Mouse (Mus musculus): Measurements from ENCODE around the gene Minos1. TPM values are rescaled to one million over a fixed set of nuclear protein-coding genes. Genes with fewer than 3 reads are reported as not detected.

Gene Minos1
- polyA plus RNA-seq, 1 experiment: 18.0 TPM

GRCm38 (mm10) chr4:139164082-139164481, 33.2 kb upstream of the Minos1 start:
- Histone ChIP-seq H3K4me3 (ENCODE audit: extremely low read depth, insufficient read depth, insufficient read length) (no peak overlapping the region), H3K27me3 (ENCODE audit: control insufficient read depth, insufficient read depth, low read length) (no peaks in the 10 kb centered on the region), H3K36me3 (ENCODE audit: control insufficient read depth, insufficient read depth, low read length) (no peaks in the 10 kb centered on the region), H3K27ac (ENCODE audit: insufficient read depth, low read length) (no peak overlapping the region), H3K4me1 (ENCODE audit: control insufficient read depth, insufficient read depth, insufficient read length) (peaks cover 5% of the 10 kb centered on the region; the same call in 1 of the 2 replicates)
- TF ChIP-seq CTCF (IDR thresholded peaks at IDR 0.05; ENCODE audit: extremely low read depth, insufficient read depth, insufficient read length, insufficient replicate concordance): no peak
- no peak for TF ChIP-seq POLR2A (IDR thresholded peaks at IDR 0.05; ENCODE audit: low read depth, low read length)
- 88% methylated on average over 6 of the region's 6 CpGs for WGBS
- no peak for DNase-seq (ENCODE audit: low read depth in 1 of 2, low spot score in 2 of 2)

GRCm38 (mm10) chr4:139161076-139161475, 30.2 kb upstream of the Minos1 start:
- Histone ChIP-seq H3K4me1 (ENCODE audit: control insufficient read depth, insufficient read depth, insufficient read length) (no peaks in the 10 kb centered on the region), H3K36me3 (ENCODE audit: control insufficient read depth, insufficient read depth, low read length) (no peaks in the 10 kb centered on the region), H3K27ac (ENCODE audit: insufficient read depth, low read length) (no peak overlapping the region), H3K27me3 (ENCODE audit: control insufficient read depth, insufficient read depth, low read length) (no peaks in the 10 kb centered on the region), H3K4me3 (ENCODE audit: extremely low read depth, insufficient read depth, insufficient read length) (no peak overlapping the region)
- TF ChIP-seq POLR2A (IDR thresholded peaks at IDR 0.05; ENCODE audit: low read depth, low read length) (no peak), CTCF (IDR thresholded peaks at IDR 0.05; ENCODE audit: extremely low read depth, insufficient read depth, insufficient read length, insufficient replicate concordance) (no peak)
- no peak for DNase-seq (ENCODE audit: low read depth in 1 of 2, low spot score in 2 of 2)
- WGBS: 48% methylated on average over 2 of the region's 2 CpGs

GRCm38 (mm10) chr4:139158350-139158749, 27.4 kb upstream of the Minos1 start:
- DNase-seq (ENCODE audit: low read depth in 1 of 2, low spot score in 2 of 2): no peak
- Histone ChIP-seq H3K27me3 (ENCODE audit: control insufficient read depth, insufficient read depth, low read length) (no peaks in the 10 kb centered on the region), H3K4me3 (ENCODE audit: extremely low read depth, insufficient read depth, insufficient read length) (no peak overlapping the region), H3K36me3 (ENCODE audit: control insufficient read depth, insufficient read depth, low read length) (no peaks in the 10 kb centered on the region), H3K4me1 (ENCODE audit: control insufficient read depth, insufficient read depth, insufficient read length) (no peaks in the 10 kb centered on the region), H3K27ac (ENCODE audit: insufficient read depth, low read length) (no peak overlapping the region)
- 80% methylated on average over 14 of the region's 14 CpGs for WGBS
- TF ChIP-seq POLR2A (IDR thresholded peaks at IDR 0.05; ENCODE audit: low read depth, low read length) (no peak), CTCF (IDR thresholded peaks at IDR 0.05; ENCODE audit: extremely low read depth, insufficient read depth, insufficient read length, insufficient replicate concordance) (no peak)

DNA sequence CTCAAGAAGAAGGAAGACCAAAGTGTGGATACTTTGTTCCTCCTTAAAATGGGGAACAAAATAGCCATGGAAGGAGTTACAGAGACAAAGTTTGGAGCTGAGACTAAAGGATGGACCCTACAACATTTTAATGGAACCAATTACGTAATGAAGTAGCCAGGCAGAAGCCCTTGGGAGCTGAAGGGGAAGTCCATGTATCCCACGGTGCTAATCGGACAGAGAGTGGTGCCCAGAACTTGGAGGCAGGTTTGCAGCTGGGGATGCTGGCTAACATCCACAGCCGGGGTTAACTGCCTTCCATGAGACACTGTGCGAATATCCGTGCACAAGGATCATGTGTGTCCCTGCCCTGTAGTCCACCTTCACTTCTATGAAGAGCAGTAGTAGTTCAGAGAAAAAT, 25.6 kb upstream of the Minos1 start:
- H3K27me3 ChIP-seq (ENCODE audit: control insufficient read depth, insufficient read depth, low read length): no peaks in the 10 kb centered on the region
- H3K4me3 ChIP-seq (ENCODE audit: extremely low read depth, insufficient read depth, insufficient read length): no peak overlapping the region
- no peaks in the 10 kb centered on the region for H3K36me3 ChIP-seq (ENCODE audit: control insufficient read depth, insufficient read depth, low read length)
- 84% methylated on average over 6 of the region's 6 CpGs for WGBS
- TF ChIP-seq POLR2A (IDR thresholded peaks at IDR 0.05; ENCODE audit: low read depth, low read length): no peak
- TF ChIP-seq CTCF (IDR thresholded peaks at IDR 0.05; ENCODE audit: extremely low read depth, insufficient read depth, insufficient read length, insufficient replicate concordance): no peak
- H3K27ac ChIP-seq (ENCODE audit: insufficient read depth, low read length): no peak overlapping the region
- H3K4me1 ChIP-seq (ENCODE audit: control insufficient read depth, insufficient read depth, insufficient read length): no peaks in the 10 kb centered on the region
- no peak for DNase-seq (ENCODE audit: low read depth in 1 of 2, low spot score in 2 of 2)

GRCm38 (mm10) chr4:139154576-139155307, 23.8 kb upstream of the Minos1 start:
- Histone ChIP-seq H3K27me3 (ENCODE audit: control insufficient read depth, insufficient read depth, low read length) (no peaks in the 10 kb centered on the region), H3K27ac (ENCODE audit: insufficient read depth, low read length) (0 out of 2 replicates have a peak overlapping the region, but pooled peaks have one; percentile 10), H3K36me3 (ENCODE audit: control insufficient read depth, insufficient read depth, low read length) (no peaks in the 10 kb centered on the region), H3K4me3 (ENCODE audit: extremely low read depth, insufficient read depth, insufficient read length) (no peak overlapping the region), H3K4me1 (ENCODE audit: control insufficient read depth, insufficient read depth, insufficient read length) (no peaks in the 10 kb centered on the region)
- TF ChIP-seq POLR2A (IDR thresholded peaks at IDR 0.05; ENCODE audit: low read depth, low read length) (no peak), CTCF (IDR thresholded peaks at IDR 0.05; ENCODE audit: extremely low read depth, insufficient read depth, insufficient read length, insufficient replicate concordance) (no peak)
- WGBS: 83% methylated on average over 20 of the region's 20 CpGs
- no peak for DNase-seq (ENCODE audit: low read depth in 1 of 2, low spot score in 2 of 2)

DNA sequence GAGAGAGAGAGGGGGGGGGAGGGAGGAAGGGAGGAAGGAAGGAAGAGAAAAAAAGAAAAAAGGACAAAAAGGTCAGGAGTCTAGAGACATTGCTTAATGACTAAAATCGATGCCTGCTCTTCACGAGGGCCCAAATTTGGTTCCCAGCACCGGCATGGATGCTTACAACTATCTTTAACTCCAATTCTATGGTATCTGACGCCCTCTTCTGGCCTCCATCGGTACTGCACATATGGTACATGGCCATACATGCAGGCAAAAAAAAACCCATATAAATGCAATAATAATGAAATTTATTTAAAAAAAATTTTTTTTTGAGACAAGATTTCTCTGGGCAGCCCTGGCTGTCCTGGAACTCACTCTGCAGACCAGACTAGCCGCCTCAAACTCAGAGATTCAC, 20.5 kb upstream of the Minos1 start:
- TF ChIP-seq CTCF (IDR thresholded peaks at IDR 0.05; ENCODE audit: extremely low read depth, insufficient read depth, insufficient read length, insufficient replicate concordance) (no peak), POLR2A (IDR thresholded peaks at IDR 0.05; ENCODE audit: low read depth, low read length) (no peak)
- Histone ChIP-seq H3K27ac (ENCODE audit: insufficient read depth, low read length) (no peak overlapping the region), H3K4me1 (ENCODE audit: control insufficient read depth, insufficient read depth, insufficient read length) (no peaks in the 10 kb centered on the region), H3K36me3 (ENCODE audit: control insufficient read depth, insufficient read depth, low read length) (no peaks in the 10 kb centered on the region), H3K27me3 (ENCODE audit: control insufficient read depth, insufficient read depth, low read length) (no peaks in the 10 kb centered on the region), H3K4me3 (ENCODE audit: extremely low read depth, insufficient read depth, insufficient read length) (no peak overlapping the region)
- DNase-seq (ENCODE audit: low read depth in 1 of 2, low spot score in 2 of 2): no peak
- 78% methylated on average over 6 of the region's 6 CpGs for WGBS

- no peak overlapping the region for H3K27ac ChIP-seq (ENCODE audit: insufficient read depth, low read length)
- H3K4me3 ChIP-seq (ENCODE audit: extremely low read depth, insufficient read depth, insufficient read length): no peak overlapping the region
- H3K36me3 ChIP-seq (ENCODE audit: control insufficient read depth, insufficient read depth, low read length): no peaks in the 10 kb centered on the region
- H3K27me3 ChIP-seq (ENCODE audit: control insufficient read depth, insufficient read depth, low read length): no peaks in the 10 kb centered on the region
- 74% methylated on average over 5 of the region's 5 CpGs for WGBS
- H3K4me1 ChIP-seq (ENCODE audit: control insufficient read depth, insufficient read depth, insufficient read length): no peaks in the 10 kb centered on the region
- DNase-seq (ENCODE audit: low read depth in 1 of 2, low spot score in 2 of 2): no peak
- no peak for TF ChIP-seq CTCF (IDR thresholded peaks at IDR 0.05; ENCODE audit: extremely low read depth, insufficient read depth, insufficient read length, insufficient replicate concordance)
- no peak for TF ChIP-seq POLR2A (IDR thresholded peaks at IDR 0.05; ENCODE audit: low read depth, low read length)
Observed at GRCm38 (mm10) chr4:139146760-139147159, 15.8 kb upstream of the Minos1 start.

Data from spleen, adult 2 months (tissue).